Mouse (Mus musculus) E14TG2a.4 (cell line): ENCODE results near the gene Vangl2.

Source experiments
- CTCF ChIP-seq: conservative IDR thresholded peaks from 2 replicates; pipeline ENCODE4 v1.5.1; 2014; ENCODE audit warnings: low read length
- NANOG ChIP-seq: IDR thresholded peaks from 2 replicates; pipeline ENCODE4 v1.6.1; 2014; ENCODE audit warnings: borderline replicate concordance, low read length, mixed read lengths
- POU5F1 ChIP-seq: IDR thresholded peaks from 2 replicates; pipeline ENCODE4 v1.6.1; 2014; ENCODE audit warnings: low read length, borderline replicate concordance

GRCm38 (mm10) chr1:171996701-171997100, 31.5 kb downstream of the Vangl2 start:
- TF ChIP-seq CTCF (no peak), NANOG (no peak), POU5F1 (no peak)
